Mouse (Mus musculus) midbrain, embryonic 10.5 days (tissue): Measurements from ENCODE around the gene Rara. TPM values are rescaled to one million over a fixed set of nuclear protein-coding genes. Genes with fewer than 3 reads are reported as not detected.

Experiments
- DNase-seq: peaks from one replicate; pipeline ENCODE4 v3.0.0-alpha.2; 2017; ENCODE audit warnings: low spot score
- H3K27ac ChIP-seq: fragments of 300-500 bp; sonication (generic); replicated peaks from 2 replicates; pipeline ENCODE4 v1.5.1; 2016; ENCODE audit warnings: mild to moderate bottlenecking
- H3K27me3 ChIP-seq: fragments of 300-500 bp; sonication (generic); 2 replicates; pipeline ENCODE4 v1.6.1; 2016; ENCODE audit warnings: low read depth, mild to moderate bottlenecking; ENCODE audit not compliant: poor library complexity, severe bottlenecking
- H3K36me3 ChIP-seq: fragments of 300-500 bp; sonication (generic); 2 replicates; pipeline ENCODE4 v1.6.1; 2016; ENCODE audit warnings: mild to moderate bottlenecking, moderate library complexity
- H3K4me1 ChIP-seq: fragments of 300-500 bp; sonication (generic); 2 replicates; pipeline ENCODE4 v1.6.1; 2016
- H3K4me3 ChIP-seq: fragments of 300-500 bp; sonication (generic); 2 replicates; pipeline ENCODE4 v1.5.1; 2016; ENCODE audit warnings: mild to moderate bottlenecking, moderate library complexity
- H3K9me3 ChIP-seq: fragments of 300-500 bp; sonication (generic); replicated peaks from 2 replicates; pipeline ENCODE4 v1.6.1; 2016; ENCODE audit warnings: mild to moderate bottlenecking
- WGBS: fragments of 180-500 bp; shearing (Covaris S2); methylation state at CpG from one replicate; pipeline ENCODE4 v1.1.7; 2016; 5-methylcytosine and 5-hydroxymethylcytosine counted together
- polyA plus RNA-seq: library from polyadenylated mRNA; unstranded; fragments of >200 nt; fragmentation: Nextera tagmentation; extraction: Ambion mirVana; gene quantifications from 2 replicates; pipeline ENCODE4 v1.2.1, GENCODE M21; 2016

The Rara gene
- 15.5 and 16.1 TPM in 2 replicates for polyA plus RNA-seq

- peaks cover 86% of the 10 kb centered on the region for H3K4me1 ChIP-seq
- 7% methylated on average over 21 of the region's 21 CpGs for WGBS
Measured at GRCm38 (mm10) chr11:98927438-98928076, at the start of gene Rara. Gene Rara (plus strand): TSS chr11:98927818.

GRCm38 (mm10) chr11:98887703-98888102 is 39.9 kb upstream of the Rara start:
- Histone ChIP-seq H3K4me3 (no peak overlapping the region), H3K36me3 (peaks cover 88% of the 10 kb centered on the region), H3K27ac (no peak overlapping the region), H3K9me3 (no peaks in the 10 kb centered on the region), H3K27me3 (no peaks in the 10 kb centered on the region), H3K4me1 (peaks cover 13% of the 10 kb centered on the region)
- DNase-seq, result no peak
- WGBS, result 95% methylated on average over 3 of the region's 3 CpGs

More at GRCm38 (mm10) chr11:98927438-98928076, at the start of gene Rara:
- peaks cover 34% of the 10 kb centered on the region for H3K27me3 ChIP-seq
- DNase-seq, result peak; percentile 57
- H3K9me3 ChIP-seq, result no peaks in the 10 kb centered on the region
- peaks cover 14% of the 10 kb centered on the region; the same call in 1 of the 2 replicates for H3K36me3 ChIP-seq
- peak within 1 kb of the TSS; percentile 63 for H3K4me3 ChIP-seq
- peak within 1 kb of the TSS; percentile 85 for H3K27ac ChIP-seq

GRCm38 (mm10) chr11:98889077-98889476 is 38.5 kb upstream of the Rara start:
- H3K36me3 ChIP-seq, result peaks cover 100% of the 10 kb centered on the region
- H3K4me1 ChIP-seq, result peaks cover 13% of the 10 kb centered on the region
- H3K27ac ChIP-seq, result no peak overlapping the region

DNA sequence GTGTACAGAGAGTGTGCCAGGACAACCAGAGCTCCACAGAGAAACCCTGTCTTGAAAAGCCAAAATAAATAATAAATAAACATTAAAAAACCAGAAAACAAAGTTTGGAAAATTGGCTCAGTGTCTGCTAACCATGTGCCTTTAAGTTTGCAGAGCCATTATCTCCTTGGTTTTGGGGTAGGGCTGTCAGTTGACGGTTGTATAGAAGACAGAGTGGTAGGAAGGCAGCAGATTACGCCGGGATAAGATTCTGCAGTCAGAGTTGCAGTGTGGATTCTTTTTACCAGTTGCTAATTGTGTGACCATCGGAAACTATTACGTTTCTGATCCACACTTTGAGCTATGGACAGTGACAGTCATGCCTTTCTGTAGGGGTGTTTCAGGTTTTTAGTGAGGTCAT is 37.6 kb upstream of the Rara start:
- peaks cover 13% of the 10 kb centered on the region for H3K4me1 ChIP-seq
- H3K9me3 ChIP-seq, result no peaks in the 10 kb centered on the region
- no peak for DNase-seq
- no peak overlapping the region for H3K27ac ChIP-seq
- H3K36me3 ChIP-seq, result peaks cover 98% of the 10 kb centered on the region
- H3K4me3 ChIP-seq, result no peak overlapping the region
- H3K27me3 ChIP-seq, result no peaks in the 10 kb centered on the region
- WGBS, result 92% methylated on average over 5 of the region's 5 CpGs

More at GRCm38 (mm10) chr11:98889077-98889476, 38.5 kb upstream of the Rara start:
- H3K27me3 ChIP-seq, result no peaks in the 10 kb centered on the region
- WGBS, result 95% methylated on average over 4 of the region's 4 CpGs
- H3K9me3 ChIP-seq, result no peaks in the 10 kb centered on the region
- DNase-seq, result no peak
- no peak overlapping the region for H3K4me3 ChIP-seq

GRCm38 (mm10) chr11:98892426-98892825 is 35.2 kb upstream of the Rara start:
- WGBS, result 56% methylated on average over 5 of the region's 5 CpGs
- peak overlapping the region; percentile 4; the same call in 1 of the 2 replicates for H3K27ac ChIP-seq
- H3K27me3 ChIP-seq, result no peaks in the 10 kb centered on the region
- H3K9me3 ChIP-seq, result no peaks in the 10 kb centered on the region
- H3K36me3 ChIP-seq, result peaks cover 98% of the 10 kb centered on the region
- H3K4me1 ChIP-seq, result peaks cover 13% of the 10 kb centered on the region
- H3K4me3 ChIP-seq, result no peak overlapping the region
- DNase-seq, result no peak

GRCm38 (mm10) chr11:98900529-98901125 is 27.0 kb upstream of the Rara start:
- WGBS, result 90% methylated on average over 12 of the region's 12 CpGs

GRCm38 (mm10) chr11:98902621-98903245 is 24.9 kb upstream of the Rara start:
- WGBS, result 3% methylated on average over 10 of the region's 10 CpGs
- no peaks in the 10 kb centered on the region for H3K27me3 ChIP-seq
- H3K36me3 ChIP-seq, result peaks cover 55% of the 10 kb centered on the region
- peak; percentile 74 for DNase-seq
- peak overlapping the region; percentile 36 for H3K4me3 ChIP-seq
- peak overlapping the region; percentile 87 for H3K27ac ChIP-seq
- H3K4me1 ChIP-seq, result peaks cover 22% of the 10 kb centered on the region
- H3K9me3 ChIP-seq, result no peaks in the 10 kb centered on the region

More at GRCm38 (mm10) chr11:98900529-98901125, 27.0 kb upstream of the Rara start:
- Histone ChIP-seq H3K4me1 (peaks cover 22% of the 10 kb centered on the region), H3K27ac (no peak overlapping the region), H3K36me3 (peaks cover 72% of the 10 kb centered on the region), H3K9me3 (no peaks in the 10 kb centered on the region), H3K27me3 (no peaks in the 10 kb centered on the region), H3K4me3 (no peak overlapping the region)
- no peak for DNase-seq

DNA sequence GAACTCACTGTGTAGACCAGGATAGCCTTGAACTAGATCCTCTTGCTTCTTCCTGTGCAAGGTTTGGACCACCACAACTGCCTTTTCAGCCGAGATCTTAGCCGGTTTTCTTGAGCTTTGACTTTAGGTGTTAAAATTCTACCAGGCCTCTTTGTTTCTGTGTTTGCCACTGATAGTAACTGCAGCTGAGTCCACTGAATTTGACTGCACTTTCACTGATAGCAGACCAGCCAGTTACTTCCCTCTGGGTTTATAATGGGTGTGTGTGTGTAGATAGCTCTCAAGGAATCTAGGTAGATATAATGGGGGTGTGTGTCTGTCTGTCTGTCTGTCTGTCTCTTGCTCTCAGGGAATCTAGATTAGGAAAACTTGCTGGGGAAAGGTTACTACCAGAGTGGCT is 23.0 kb upstream of the Rara start:
- DNase-seq, result no peak
- WGBS, result 92% methylated on average over 2 of the region's 2 CpGs
- Histone ChIP-seq H3K4me3 (no peak overlapping the region), H3K9me3 (no peaks in the 10 kb centered on the region), H3K27ac (peak overlapping the region; percentile 4; the same call in 1 of the 2 replicates), H3K36me3 (peaks cover 50% of the 10 kb centered on the region), H3K4me1 (peaks cover 41% of the 10 kb centered on the region), H3K27me3 (no peaks in the 10 kb centered on the region)

DNA sequence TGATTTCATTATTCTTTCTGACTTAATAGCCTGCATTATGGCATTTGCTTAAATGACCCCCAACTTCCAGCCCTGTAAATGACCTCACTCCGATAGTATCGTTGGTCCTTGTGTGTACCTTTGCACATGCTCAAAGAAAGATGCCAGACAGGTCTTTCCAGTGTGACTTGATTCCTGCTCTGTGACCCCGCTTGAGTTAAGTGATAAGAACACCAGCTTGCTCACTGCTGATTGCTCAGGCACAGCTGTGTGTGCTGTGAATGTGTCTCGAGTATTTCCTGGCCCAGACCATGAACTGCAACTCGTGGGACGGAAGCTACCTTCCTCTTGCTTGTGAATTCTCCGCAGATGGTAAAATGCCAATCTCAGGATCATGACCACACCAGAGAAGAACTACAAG is 22.6 kb upstream of the Rara start:
- 91% methylated on average over 7 of the region's 7 CpGs for WGBS
- peaks cover 45% of the 10 kb centered on the region for H3K4me1 ChIP-seq
- no peak overlapping the region for H3K4me3 ChIP-seq
- no peak overlapping the region for H3K27ac ChIP-seq
- no peak for DNase-seq
- H3K9me3 ChIP-seq, result no peaks in the 10 kb centered on the region
- no peaks in the 10 kb centered on the region for H3K27me3 ChIP-seq
- H3K36me3 ChIP-seq, result peaks cover 50% of the 10 kb centered on the region

- 87% methylated on average over 4 of the region's 4 CpGs for WGBS
- no peak overlapping the region for H3K4me3 ChIP-seq
- H3K27ac ChIP-seq, result no peak overlapping the region
- peaks cover 51% of the 10 kb centered on the region for H3K4me1 ChIP-seq
- no peaks in the 10 kb centered on the region for H3K9me3 ChIP-seq
- H3K27me3 ChIP-seq, result no peaks in the 10 kb centered on the region
- DNase-seq, result no peak
- peaks cover 50% of the 10 kb centered on the region for H3K36me3 ChIP-seq
Measured at GRCm38 (mm10) chr11:98905583-98905982, 22.0 kb upstream of the Rara start.

DNA sequence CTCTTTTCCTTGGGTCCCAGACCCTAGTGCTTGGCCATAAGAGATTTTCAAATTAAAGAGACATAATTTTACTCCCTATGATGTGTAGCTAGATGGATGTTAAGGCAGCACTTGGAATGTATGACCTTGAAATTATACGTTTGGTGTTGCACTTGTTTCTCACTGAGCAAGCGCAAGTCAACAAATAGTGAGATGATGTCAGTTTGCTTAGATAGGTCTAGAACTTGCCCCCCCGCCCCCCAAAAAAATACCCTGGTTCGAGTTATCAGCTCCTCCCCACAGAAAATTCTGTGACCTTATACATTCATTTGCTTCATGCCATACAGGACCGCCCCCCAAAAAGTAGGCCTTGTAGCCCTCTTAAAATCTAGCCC is 20.6 kb upstream of the Rara start:
- Histone ChIP-seq H3K4me1 (peaks cover 48% of the 10 kb centered on the region), H3K27me3 (no peaks in the 10 kb centered on the region), H3K36me3 (peaks cover 51% of the 10 kb centered on the region), H3K4me3 (peak overlapping the region; percentile 77), H3K9me3 (no peaks in the 10 kb centered on the region), H3K27ac (peak overlapping the region; percentile 75)
- no peak for DNase-seq
- 63% methylated on average over 5 of the region's 5 CpGs for WGBS

DNA sequence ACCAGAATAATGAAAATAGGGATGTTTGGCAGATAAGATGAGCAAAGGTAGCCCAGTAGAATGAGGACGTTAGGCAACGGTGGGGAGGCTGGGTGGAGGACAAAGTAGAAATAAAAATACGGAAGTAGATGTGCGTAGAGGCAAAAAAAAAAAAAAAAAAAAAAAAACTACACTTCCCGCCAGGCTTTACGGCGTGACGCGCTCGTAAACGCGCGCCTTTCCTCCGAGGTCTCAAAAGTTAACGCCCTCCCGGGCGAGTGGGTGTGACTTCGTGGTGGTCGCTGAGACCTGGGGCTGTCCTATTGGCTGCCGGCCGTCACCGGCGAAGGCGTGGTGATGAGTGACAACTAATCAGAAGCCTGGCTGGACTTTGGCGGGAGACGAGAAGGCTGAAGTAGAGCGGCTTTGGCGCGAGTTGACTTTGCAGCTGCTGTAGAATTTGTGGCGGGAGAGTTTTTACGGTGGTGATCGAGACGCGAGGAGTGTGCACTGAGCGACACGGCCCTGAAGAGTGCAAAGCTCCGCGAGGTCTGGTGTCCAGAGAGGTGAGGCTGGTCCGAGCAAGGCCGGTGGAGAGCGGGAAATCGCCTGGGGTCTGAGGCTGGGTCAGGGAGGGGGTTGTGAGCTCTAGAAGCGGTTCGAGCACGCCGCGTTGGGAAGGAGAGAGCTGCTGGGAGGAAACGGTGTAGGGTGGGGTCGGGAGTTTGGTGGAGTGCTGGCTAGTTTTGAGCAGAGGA is 20.0 kb upstream of the Rara start, which contains the start of gene Cdc6:
Cdc6 (plus strand) TSS at position 365 of the 737 bp plus-strand sequence.
- H3K4me1 ChIP-seq, result peaks cover 42% of the 10 kb centered on the region
- H3K36me3 ChIP-seq, result peaks cover 56% of the 10 kb centered on the region

More for the DNA sequence above, 20.0 kb upstream of the Rara start, which contains the start of gene Cdc6:
- peak; percentile 98 for DNase-seq
- peak within 1 kb of the TSS; percentile 77 for H3K4me3 ChIP-seq
- WGBS, result under 1% methylated on average over 49 of the region's 49 CpGs
- no peaks in the 10 kb centered on the region for H3K27me3 ChIP-seq
- no peaks in the 10 kb centered on the region for H3K9me3 ChIP-seq
- peak within 1 kb of the TSS; percentile 88 for H3K27ac ChIP-seq
